Mouse (Mus musculus) effector memory CD4-positive, alpha-beta T cell, adult 5 months (primary cell): Measurements from ENCODE around the gene Npr1. TPM values are rescaled to one million over a fixed set of nuclear protein-coding genes. Genes with fewer than 3 reads are reported as not detected.

ENCODE experiments used
- polyA plus RNA-seq: library from polyadenylated mRNA; unstranded; fragments of 100-300 nt; shearing (Covaris generic); gene quantifications from one replicate; pipeline ENCODE4 v1.2.1, GENCODE M21; 2017

Npr1 gene
- not detected for polyA plus RNA-seq

DNA sequence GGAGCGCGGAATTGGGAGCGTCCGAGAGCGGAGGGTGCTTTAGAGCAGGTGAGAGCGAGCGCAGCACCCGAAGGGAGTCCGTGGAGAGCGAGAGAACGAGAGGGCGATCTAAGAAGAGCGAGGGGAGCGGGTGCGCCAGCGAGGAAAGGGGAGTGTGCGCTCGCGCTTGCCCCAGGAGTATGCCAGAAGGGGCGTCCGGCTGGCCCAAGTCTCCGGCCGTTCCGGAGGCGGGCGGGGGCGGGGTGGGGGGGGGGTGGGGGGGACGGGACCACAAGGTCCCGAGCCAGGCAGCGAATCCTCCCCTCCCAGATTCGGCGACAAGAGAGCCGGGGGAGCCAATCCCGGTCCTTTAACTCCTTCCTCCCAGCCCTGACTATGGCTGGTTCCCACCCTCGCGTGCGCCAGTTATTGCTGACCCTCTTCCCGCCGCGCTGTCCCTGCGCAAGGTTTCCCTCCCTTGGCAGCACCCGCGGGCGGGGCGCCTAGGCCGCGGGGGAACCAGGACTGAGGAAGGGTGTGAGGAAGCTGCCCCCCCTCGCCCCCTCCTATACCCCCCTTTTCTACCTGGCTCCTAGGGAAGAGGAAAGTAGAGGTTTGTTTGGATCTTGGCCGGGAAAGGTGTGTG, at the start of gene Npr1:
Gene Npr1, minus strand, starts transcription at position 181 of the 625 bp plus-strand sequence.

DNA sequence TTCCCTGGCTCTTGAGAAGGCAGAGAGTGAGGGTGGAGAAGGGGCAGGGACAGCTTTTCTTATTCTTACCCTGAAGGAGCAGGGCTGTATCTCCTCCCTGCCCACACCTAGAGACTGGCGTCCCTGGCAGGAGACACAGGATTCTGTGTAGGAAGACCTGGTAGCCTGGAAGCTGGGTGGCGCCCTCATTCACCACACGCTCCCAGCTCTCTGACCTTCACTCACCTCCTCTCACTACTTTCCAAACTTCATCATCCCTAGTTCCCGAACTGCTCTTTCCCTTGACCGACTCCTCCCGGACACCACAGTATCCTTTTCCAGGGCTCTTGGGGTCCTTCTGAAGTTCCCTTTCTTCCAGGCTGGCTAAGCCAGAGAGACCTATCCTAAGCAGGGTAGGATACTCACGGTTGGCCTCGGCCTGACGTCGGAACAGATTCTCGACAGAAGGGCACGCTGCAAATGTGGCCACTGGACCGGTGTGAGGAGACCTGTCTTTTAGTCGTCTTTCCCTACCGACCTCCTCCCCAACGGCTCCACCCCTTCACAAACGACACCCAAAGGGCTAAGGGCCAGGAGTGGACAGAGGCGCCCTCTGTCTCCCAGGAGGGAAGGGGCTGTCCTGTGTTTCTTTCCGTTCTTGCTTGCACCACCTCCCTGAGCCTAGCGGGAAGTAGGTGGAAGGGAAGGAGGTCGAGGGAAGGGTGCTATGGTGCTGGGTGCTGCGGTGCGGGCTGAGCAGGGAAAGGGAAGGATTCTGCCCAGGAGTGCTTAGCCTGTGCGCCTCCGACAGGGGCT, 48.3 kb upstream of the Npr1 start, which contains the start of the genes S100a1 and S100a13:
Gene S100a1, minus strand, starts transcription at position 597 of the 795 bp plus-strand sequence.
Gene S100a13, plus strand, starts transcription at position 640 of the 795 bp plus-strand sequence.

DNA sequence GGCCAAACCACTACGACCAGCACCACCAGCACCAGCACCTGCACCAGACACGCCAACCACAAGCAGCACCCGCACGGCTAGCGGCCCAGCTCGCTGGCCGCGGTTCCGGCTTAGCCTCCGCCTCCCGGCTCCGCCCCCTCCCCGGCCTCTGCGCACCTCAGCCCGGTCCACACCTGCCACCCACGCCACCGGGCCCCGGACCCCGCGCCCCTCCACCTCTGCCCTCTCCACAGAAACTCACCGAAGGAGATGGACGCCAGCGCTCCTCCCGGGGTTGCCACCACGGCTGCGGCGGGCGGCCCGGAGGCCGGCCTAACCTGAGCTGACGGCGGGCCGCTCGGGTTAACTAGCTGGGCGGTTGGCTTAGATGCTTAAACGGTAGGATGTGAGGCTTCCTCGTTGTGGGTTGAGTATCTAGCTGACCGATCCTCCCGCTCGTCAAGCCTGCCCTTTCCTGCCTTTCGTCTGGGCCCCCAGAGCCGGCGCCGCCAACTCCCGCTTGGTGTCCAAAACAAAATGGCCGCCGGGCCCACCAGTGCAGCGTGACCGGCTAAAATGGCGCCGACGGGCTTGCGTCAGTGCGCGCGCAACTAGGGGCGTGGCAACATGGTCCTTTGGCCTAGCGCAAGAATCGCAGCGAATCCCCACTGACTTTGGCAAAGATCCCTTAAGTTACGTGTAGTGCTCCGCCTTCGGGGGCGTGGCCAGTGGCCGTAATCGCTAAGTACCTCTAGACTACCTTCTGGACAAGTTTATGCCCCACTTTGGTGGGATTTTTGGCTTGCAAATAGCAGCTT, 43.5 kb upstream of the Npr1 start, which contains the start of gene Chtop:
Gene Chtop, minus strand, starts transcription at position 549 of the 797 bp plus-strand sequence.

DNA sequence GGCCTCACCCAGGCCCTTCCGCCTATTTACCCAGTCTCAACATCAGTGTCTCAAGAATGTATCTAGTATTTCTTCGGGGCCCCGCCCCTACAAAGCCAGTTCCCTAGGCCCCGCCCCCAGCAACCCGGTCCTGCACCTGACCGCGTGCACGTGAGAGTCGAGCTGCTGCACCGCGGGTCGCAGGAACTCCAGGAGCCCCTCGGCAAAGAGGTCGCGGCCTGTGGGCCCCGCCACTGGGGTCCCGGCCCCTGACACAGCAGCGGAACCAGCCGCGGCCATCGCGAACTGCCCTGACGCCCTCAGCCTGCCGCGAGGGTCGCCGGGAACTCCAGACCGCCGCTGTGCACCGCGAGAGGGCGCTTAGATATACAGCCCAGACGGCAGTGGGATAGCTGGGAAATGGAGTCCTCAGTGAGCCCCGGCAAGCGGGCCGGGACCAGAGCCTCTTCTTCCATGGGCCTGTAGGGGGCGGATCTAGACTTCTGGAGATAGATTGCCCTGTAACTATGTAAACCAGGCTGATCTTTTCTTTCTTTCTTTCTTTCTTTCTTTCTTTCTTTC, 25.1 kb upstream of the Npr1 start, which contains the start of gene Snapin:
Gene Snapin, minus strand, starts transcription at position 338 of the 561 bp plus-strand sequence.

DNA sequence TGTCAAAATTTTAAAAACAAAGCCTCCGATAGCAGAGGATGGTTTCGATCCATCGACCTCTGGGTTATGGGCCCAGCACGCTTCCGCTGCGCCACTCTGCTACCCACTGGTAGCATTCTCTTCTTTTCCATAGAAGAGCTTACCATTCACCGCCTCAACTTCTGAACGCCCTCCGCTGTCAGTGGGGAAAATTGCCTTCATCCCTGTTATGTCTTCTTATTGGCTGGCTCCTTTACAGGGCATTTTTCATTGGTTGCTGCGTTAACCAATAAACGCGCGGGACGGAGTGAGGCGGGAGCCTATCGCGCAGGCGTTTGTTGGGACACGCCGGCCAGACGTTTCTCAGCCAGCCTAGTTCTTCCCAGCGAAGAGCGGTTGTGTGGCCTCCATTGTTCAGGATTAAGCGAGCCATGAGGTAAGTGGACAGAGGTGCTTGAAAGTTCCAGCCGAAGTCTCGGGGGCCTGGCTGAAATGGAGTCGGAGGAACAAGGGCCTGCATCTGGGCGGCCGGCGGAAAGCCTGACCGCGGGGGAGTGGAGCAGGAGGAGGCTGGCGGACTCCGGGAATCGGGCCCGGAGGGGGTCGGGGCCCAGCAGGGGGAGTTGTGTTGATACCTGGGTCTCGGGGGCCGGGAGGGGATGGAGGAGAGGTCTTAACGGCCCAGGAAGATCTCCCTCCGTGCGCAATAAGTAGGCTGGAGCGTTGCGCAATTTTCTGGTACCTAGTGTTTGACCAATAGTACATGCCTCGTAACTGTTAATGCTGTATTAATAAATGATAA, 10.4 kb upstream of the Npr1 start, which contains the start of gene Ilf2:
Gene Ilf2, plus strand, starts transcription at position 296 of the 781 bp plus-strand sequence.

DNA sequence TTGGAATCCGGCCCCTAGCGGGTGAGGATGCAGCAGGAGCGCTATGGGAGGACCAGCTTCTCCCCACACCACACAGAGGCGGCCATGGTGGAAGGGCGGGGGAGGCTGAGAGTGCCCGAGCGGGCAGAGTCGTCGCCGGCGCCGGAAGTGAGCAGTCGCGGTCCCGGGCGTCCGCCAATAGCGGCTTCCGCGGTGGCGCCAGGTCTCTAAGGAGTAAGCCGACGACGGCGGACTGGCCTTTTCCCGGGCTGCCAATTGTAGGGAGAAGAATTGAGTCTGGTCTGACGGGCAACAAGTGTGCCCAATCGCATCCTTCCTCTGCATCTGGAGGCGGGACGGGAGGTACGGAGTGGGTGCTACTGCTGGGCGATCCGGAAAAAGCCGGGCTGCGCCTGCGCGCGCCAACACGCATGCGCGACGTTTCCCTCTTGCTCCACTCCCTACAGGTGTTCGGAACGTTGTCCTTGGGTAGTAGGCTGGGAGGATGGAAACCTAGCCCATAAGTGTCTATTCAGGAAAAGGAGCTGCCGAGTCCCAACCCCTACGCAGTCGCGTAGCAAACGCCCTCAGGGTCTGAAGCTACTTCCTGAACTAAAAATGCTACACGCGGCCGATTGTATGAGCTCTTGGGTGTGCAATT, 32.2 kb downstream of the Npr1 start, which contains the start of gene Ints3:
Gene Ints3, minus strand, starts transcription at position 242 of the 640 bp plus-strand sequence.

Other genes with a start within 250 kb of the Npr1 start
- gene Jtb, start 234.3 kb downstream of the Npr1 start, polyA plus RNA-seq, result 130 TPM
- gene Creb3l4, start 222.4 kb downstream of the Npr1 start, polyA plus RNA-seq, result not detected
- 1.9 TPM for gene Slc39a1, start 217.7 kb downstream of the Npr1 start, polyA plus RNA-seq
- gene Crtc2, start 211.7 kb downstream of the Npr1 start, polyA plus RNA-seq, result 116 TPM
- gene Dennd4b, start 200.7 kb downstream of the Npr1 start, polyA plus RNA-seq, result 34.1 TPM
- gene Gatad2b, start 172.7 kb downstream of the Npr1 start, polyA plus RNA-seq, result 11.9 TPM
- not detected for gene Slc27a3, start 75.9 kb downstream of the Npr1 start, polyA plus RNA-seq
- 18.6 TPM for gene Ints3, start 32.2 kb downstream of the Npr1 start, polyA plus RNA-seq
- 84.0 TPM for gene Ilf2, start 10.3 kb upstream of the Npr1 start, polyA plus RNA-seq
- gene Snapin, start 25.2 kb upstream of the Npr1 start, polyA plus RNA-seq, result 56.9 TPM
- gene Chtop, start 43.6 kb upstream of the Npr1 start, polyA plus RNA-seq, result 165 TPM
- gene S100a1, start 48.5 kb upstream of the Npr1 start, polyA plus RNA-seq, result 1.1 TPM
- 123 TPM for gene S100a13, start 48.6 kb upstream of the Npr1 start, polyA plus RNA-seq
- gene S100a14, start 61.0 kb upstream of the Npr1 start, polyA plus RNA-seq, result not detected
- not detected for gene S100a16, start 71.4 kb upstream of the Npr1 start, polyA plus RNA-seq
- 2.3 TPM for gene S100a3, start 94.7 kb upstream of the Npr1 start, polyA plus RNA-seq
- not detected for gene S100a2, start 124.4 kb upstream of the Npr1 start, polyA plus RNA-seq
- gene Gm42674, start 136.0 kb upstream of the Npr1 start, polyA plus RNA-seq, result not detected
- 279 TPM for gene S100a4, start 137.9 kb upstream of the Npr1 start, polyA plus RNA-seq
- not detected for gene S100a5, start 142.7 kb upstream of the Npr1 start, polyA plus RNA-seq
- 579 TPM for gene S100a6, start 147.0 kb upstream of the Npr1 start, polyA plus RNA-seq
- gene S100a7a, start 188.2 kb upstream of the Npr1 start, polyA plus RNA-seq, result 0.39 TPM
- gene S100a8, start 203.1 kb upstream of the Npr1 start, polyA plus RNA-seq, result not detected
- gene S100a9, start 229.9 kb upstream of the Npr1 start, polyA plus RNA-seq, result not detected